Mouse (Mus musculus) left cerebral cortex, postnatal 10 days (tissue): ENCODE data around the gene Parpbp. TPM values are rescaled to one million over a fixed set of nuclear protein-coding genes. Genes with fewer than 3 reads are reported as not detected.
A peak's percentile ranks its signal among the peaks of the same experiment; 100 is the strongest.

Source experiments
- DNase-seq, 2 experiments: peaks; one replicate each; pipeline ENCODE4 v3.0.0; 2021 to 2022; ENCODE audit warnings: low spot score in 2 of 2, mixed read lengths in 1 of 2; ENCODE audit errors: extremely low spot score in 1 of 2
- intact Hi-C: fragments of 180-260 bp; cut with DNase I; formaldehyde crosslinking; loops from one replicate; pipeline ENCODE4 v1.15.1; 2025
- total RNA-seq, 2 experiments: library from RNA; stranded (reverse); gene quantifications; 2 replicates each; pipeline ENCODE4 v1.2.3; 2021

Gene Parpbp
- total RNA-seq, result 1 to 10 TPM; 2.8 to 2.9 TPM

DNA sequence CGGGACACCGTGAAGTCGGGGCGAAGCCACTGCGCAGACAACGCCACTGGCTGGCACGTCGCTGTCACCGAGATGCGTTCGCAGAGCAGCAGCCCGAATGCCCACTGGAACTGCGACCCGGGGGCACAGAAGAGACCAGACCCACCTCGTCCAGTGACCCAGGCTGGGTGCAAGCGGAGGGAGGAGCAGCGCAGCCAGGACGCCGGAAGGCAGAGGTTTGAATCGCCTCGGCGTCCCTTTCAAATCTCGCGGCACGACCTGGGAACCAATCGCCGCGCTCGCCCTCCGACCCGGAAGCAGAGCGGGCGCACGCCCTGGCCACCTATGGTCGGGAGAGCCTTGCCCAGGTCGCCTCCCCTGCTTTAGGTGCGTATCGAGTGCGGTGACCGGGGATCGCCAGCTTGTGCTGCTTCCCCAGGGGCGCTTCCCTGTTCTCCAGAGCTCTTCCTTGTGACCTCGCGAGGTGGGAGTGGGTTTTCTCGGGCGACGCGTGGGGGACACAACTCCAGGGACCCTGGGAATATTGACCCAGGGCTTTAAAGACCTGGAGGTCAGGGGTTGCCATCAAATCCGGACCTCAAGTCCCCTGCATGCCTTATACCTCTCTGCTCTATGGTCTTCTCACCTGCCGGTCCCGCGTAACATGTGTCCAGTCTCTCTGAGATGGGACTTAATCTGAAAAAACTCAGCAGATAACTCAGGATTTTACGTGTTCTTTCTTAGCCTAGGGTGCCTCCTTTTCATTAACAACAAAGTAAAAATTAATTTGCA is at the start of gene Parpbp, which contains the start of gene Nup37:
Gene Parpbp (minus strand): TSS at position 235 of the 771 bp plus-strand sequence.
Gene Nup37 (plus strand): TSS at position 286 of the 771 bp plus-strand sequence.
- intact Hi-C loops, result no loop called here
- DNase-seq, result peak; percentile 78 to 91

DNA sequence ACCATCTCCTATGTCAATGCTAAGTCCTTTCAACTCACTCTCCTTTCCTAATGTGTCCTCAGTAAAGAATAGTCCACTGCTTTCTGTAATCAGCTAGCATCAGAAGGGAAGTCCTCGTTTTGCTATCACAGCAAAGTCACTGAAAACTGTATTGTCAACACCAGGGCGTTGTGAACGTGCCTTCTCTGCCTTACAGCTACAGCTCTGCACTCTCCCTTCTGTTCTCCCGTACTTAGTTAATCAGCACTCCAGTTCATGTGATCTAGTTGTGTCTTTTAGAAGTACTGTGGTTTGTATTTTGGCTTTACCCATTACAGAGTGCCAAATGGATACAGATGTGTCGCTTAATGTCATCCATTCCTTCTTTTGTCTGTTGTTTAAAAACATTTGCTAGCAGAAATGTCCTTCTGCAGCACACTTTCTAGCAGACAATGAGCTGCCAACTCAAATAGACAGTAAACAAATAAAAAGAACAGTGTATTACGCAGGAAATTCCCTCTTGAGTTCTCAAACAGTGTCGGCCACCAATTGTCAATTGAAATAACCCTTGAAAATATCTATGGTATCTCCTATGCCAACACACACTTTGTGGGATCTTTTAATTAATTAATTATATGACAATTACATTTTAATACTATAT is 20.8 kb upstream of the Parpbp start:
- intact Hi-C loops, result no loop called here
- DNase-seq, result no peak

DNA sequence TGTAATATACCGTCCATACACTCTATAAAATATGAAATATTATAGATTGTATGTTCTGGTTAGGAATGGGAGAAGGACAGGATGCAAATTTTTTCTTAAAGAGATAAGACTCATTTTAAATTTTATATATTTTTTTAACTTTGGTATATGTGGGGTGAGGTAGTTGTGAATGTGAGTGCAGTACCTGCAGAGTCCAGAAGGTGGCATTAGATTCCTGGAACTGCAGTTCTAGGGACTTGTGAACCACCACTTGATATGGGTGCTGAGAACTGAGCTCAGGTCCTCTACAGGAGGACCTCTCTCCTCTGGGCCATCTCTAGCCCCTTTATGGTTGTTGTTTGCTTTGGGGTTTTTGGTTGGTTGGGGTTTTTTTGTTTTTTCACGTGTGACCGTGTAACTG is 19.4 kb upstream of the Parpbp start:
- no peak for DNase-seq
- intact Hi-C loops, result no loop called here

DNA sequence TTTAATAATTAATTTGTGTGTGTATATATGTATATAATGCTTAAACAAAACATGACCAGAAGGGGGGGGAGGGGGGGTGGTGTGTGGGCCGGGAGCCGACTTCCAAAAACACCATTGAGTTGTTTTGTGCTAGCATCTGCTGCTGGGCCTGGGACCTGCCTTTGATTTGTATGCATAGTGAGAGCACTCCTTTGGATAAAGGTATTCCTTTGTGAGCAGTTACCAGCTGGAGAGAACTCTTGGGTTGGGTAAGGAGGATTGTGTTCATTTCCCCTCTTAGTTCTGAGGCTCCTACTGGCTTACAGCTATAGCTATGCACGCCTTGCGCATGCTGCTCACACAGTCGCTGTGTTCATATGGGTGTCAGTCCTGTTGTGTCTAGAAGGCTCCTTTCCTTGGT is 15.9 kb upstream of the Parpbp start:
- intact Hi-C loops, result no loop called here
- no peak for DNase-seq

DNA sequence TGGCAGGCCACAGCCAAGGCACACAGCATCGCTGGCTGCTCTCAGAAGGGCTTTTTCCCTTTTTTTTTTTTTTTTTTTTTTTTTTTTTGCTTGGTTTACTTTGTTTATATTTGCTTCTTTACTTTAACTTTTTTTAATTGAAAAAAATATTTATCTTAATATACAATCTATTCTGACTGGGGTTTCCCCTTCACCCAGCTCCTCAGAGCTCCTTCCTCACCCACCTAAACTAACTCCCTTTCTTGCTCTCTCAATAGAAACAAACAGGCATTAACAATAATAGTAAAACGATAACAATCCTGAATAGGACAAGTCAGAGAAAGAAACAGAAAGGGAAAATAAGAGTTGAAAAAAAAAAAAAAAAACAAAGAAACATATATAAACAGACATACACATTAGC is 15.4 kb upstream of the Parpbp start:
- no peak for DNase-seq
- intact Hi-C loops, result no loop called here

DNA sequence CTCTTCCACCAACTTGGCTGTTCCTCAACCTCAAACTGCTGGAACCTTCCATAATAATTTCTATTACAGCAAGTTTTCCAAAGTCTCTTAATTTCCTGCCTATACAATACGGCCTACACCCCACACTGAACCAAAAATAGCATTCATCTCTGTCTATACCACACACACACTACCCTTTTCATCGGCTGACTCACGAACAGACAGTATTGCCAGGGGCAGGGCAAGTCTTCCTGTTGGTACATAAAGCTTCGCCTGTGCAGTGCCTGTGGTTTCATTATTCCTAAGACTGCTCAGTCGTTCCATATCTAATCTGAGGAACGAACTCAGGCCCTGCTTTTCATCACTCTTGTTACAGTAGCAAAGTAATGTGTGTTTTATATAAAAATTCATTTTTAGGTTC is 4.9 kb upstream of the Parpbp start:
- DNase-seq, result no peak
- intact Hi-C loops, result no loop called here

DNA sequence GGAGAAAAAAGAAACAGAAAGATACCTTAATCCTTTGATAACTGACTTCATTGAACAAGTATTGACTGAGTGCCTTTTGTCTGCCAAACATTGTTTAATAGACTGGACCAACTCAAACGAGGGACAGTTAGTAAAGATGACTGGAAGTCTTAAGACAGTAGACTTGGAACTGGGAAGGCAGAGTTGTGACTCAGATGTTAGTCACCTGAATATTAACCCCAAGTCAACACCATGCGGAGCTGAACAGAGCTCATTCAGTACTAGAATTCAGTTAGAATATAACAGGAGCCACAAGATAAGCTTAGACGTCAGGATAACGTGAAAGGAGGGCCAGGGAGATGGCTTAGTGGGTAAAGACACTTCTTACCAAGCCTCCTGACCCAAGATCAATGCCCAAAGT is 3.6 kb upstream of the Parpbp start:
- intact Hi-C loops, result no loop called here
- no peak for DNase-seq

DNA sequence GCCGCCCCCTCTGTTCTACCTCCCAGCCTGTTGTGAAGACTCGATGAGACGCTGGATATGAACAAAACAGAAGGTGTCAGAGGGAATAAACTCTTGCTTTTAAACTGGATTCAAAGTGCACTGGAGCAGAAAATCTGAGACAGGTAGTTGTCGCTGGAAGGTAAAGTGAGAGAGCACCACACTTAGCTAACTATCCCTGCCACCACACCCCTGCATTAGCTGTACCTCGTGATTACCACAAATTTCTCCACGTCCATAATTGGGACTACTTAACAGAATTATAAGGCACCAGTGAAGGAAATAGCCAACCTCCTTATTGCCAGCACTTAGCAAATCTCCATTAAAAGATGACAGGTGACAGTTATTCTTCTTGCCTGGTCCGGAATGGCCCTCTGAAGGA is 554 bp downstream of the Parpbp start:
- no peak for DNase-seq
- intact Hi-C loops, result no loop called here

DNA sequence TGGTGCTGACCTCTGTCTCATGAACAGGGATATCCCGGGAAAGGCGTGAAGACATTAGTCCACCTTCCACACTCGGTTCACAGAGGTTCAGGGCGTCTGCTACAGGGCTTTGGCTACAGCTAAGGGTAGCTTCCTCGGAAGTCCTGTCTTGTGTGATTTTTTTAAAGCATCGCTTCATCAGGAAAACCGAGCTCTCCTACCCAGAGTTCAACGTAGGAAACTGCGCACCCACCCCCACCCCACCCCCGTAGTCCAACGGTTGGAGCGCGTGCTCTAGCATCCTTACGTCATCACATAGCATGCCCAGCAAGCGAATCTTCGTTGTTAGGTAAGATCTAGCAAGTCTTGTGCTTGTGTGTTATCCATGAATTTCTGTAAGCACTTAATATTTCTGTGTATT is 11.1 kb downstream of the Parpbp start:
- intact Hi-C loops, result no loop called here
- DNase-seq, result no peak

DNA sequence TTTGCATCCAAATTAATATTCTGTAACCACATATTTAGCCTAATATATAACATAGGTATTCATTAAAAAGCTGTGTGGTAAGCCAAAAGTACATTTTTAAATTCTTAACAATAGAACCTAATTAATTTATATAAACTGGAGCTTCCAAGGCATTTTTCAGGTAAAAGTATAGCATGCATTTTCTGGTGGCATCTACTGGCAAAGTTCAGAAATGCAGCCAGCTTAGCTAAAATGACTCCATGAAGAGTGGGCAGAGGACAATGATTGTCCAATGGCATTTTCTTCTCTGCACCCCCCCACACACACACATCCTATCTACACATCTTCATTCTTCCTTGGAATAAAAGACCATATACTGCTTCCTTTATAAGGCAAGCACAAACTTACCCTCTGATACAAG is 27.0 kb downstream of the Parpbp start:
- intact Hi-C loops, result loop anchor here (10.0 kb wide), 2 partner anchors 265 to 445 kb away; partner anchors contain the start of gene Igf1
- DNase-seq, result no peak

DNA sequence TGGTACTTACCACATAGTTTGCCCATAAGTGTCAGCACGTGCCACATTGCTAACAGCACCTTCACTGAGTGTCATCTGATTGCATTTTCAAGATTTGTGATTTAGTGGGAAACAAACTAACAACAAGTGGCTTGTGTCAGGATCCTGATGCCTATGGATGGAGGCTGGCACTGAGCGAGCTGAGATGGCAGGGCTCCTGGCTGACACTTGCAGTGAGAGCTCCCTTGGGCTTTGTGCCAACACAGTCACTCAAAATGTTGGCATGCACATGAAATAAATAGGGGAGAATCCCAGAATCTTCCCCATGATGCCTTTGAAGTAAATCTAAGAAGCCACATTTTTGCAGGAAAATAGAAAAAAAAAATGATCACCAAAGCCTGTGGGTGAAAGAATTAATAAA is 33.5 kb downstream of the Parpbp start:
- no peak for DNase-seq
- intact Hi-C loops, result loop anchor here (10.0 kb wide), 1 partner anchor 438 kb away; no protein-coding TSS in a partner anchor

DNA sequence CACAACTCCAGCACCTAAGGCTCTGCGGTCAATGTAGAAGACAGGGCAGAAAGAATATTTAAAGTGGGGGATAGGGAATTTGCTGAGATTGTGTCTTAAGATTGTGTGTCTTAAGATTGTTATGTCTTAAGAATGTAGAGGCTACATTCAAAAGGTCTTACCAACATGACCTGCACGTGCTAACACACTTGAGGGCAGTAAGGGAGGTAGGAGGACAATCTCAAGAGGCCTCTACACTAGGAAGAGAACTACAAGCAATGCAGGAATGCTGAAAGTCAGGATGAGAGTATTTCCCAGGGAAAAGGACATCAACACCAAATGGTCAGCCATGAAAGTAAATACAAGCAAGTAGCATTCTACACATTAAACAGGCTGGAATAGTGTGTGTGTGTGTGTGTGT is 40.6 kb downstream of the Parpbp start:
- DNase-seq, result no peak
- intact Hi-C loops, result no loop called here

DNA sequence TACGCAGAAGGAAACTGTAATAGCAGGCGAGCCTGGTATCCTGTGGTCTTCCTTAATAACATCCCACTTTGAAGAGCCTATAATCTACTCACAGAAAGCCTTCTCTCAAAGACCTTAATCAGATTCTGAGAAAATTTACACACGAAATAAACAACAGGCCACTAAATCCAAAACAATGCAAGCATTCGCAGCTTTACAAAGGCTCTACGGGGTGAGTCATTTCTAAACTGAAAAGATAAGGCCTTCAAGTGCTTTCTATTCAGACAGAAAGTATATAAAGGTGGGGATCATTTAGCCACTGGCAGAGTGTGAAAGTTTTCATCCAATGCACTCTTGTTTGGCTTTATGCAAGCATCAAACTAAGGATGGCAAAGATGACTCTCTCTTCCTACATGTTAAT is 56.0 kb downstream of the Parpbp start, which contains the start of gene Pmch:
Gene Pmch (plus strand): TSS at position 301 of the 400 bp plus-strand sequence.
- no peak for DNase-seq

DNA sequence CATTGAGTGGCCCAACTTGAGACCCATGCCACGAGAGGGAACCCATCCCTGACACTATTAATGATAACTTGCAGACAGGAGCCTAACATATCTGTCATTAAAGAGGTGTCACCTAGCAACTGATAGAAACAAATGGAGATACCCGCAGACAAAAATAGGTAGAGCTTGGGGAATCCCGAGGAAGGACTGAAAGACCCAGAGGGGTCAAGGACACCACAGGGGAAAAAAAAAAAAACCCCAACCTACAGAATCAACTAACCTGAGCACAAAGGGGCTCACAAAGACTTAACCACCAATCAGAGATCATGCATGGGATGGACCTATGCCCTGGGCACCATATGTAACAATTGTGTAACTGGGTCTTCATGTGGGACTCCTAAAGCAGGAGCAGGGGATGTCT is 79.4 kb downstream of the Parpbp start:
- intact Hi-C loops, result no loop called here

More for the DNA sequence above, 56.0 kb downstream of the Parpbp start, which contains the start of gene Pmch:
- intact Hi-C loops, result no loop called here

DNA sequence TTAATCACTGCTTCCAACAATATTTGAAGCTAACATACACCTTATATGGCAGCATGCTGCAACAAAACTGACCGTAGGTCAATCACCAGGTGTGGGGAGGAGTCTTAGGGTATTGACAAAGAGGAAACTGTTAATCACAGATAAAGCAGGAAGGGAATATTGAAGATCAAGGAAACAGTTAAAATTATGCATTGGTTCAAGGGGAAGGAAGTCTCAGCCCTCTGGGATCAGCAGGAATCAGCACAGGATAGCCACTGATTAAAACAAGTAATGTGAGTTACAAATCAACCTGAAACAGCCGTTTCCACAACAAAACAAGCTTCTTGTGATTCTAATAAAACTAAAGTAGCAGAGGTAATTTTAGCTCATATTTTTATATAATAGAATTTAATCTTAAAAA is 81.9 kb downstream of the Parpbp start:
- DNase-seq, result no peak
- intact Hi-C loops, result no loop called here

More for the DNA sequence above, 79.4 kb downstream of the Parpbp start:
- no peak for DNase-seq

DNA sequence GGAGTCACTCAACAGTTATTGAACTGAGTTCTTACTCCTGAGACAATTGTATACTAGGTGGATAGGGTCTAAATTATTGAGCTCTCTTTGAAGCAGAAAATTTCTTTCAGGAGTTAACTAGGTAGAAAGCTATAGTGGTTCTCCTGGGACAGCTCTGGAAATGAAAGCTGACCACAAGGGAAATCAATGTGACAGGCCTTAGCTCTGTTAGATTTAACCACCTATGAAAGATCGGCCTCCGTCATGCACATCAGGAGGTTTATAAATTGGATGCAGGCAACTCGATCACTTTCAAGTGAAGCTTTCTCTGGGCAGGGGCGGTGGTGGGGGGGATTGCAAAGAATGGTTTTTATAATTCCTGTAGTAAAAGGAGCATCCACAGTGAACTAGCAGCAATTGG is 83.3 kb downstream of the Parpbp start:
- intact Hi-C loops, result no loop called here
- DNase-seq, result no peak

DNA sequence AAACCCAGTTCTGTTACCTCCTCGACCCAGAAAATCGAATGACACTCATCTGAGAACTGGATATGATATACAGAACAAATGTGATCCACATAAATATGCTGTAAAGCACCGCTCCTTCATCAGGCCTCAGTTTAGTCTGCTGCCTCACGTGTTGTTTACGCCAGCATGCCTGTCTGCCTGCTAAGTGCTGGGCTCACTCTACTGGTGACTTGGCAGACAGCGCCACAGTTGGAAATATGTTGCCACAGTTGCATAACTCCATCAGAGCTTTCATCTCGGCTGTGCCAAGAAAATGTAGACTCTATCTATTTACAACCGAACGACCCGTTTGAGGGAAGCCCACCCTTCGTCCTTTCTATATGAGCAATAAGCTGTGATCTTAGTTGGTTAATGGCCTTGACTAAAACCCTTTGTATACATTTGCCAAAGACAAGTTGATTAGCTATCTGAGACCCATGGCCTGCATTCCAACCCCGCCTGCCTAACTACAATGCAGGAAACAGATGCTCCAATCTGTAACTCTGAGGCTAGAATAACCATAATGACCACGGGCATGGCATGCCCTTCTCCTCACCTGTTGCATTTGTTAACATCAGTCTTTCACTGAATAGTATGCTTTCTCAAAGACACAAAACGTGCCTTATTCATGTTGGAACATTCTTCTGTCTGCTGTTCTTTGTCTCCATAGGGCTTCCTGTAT is 89.6 kb downstream of the Parpbp start:
- intact Hi-C loops, result no loop called here
- peak; percentile 18 to 23 for DNase-seq

DNA sequence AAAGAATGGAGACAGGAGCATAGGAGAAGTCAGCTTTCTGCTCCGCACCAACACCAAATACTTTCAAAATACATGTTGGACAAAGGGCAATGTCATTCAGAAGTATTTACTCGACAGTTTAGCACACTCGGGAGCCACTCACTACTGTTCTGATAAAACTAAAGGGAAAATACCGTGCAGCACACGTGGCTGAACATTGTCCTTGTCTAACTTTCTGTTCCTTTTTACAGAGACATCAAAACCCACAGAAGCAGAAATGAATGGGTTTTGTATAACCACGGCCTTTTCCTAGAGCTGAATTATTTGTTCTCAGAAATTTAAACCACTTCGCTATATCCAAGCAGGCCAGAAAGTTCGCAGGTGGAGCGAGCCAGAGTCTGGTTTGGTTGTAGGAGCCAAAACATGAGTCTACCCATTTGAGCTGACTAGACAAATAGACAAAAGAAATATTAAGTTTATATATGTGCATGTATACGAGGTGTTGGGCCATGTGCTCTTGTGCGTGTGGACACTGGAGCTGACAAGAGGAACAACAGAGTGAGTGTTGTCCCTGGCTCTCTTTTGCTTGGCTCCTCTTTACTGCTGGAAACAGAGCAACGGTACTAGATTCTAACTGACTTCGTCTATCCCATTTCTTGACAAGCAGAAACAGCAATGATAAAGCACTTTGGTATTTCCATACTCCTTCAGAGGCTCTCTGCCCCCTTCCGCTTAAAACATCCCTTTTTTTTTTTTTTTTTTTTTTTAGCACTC is 92.3 kb downstream of the Parpbp start:
- intact Hi-C loops, result no loop called here
- DNase-seq, result no peak
